Comparison of ENCODE assay signal across 23 mouse cellular contexts in the genomic region with DNA sequence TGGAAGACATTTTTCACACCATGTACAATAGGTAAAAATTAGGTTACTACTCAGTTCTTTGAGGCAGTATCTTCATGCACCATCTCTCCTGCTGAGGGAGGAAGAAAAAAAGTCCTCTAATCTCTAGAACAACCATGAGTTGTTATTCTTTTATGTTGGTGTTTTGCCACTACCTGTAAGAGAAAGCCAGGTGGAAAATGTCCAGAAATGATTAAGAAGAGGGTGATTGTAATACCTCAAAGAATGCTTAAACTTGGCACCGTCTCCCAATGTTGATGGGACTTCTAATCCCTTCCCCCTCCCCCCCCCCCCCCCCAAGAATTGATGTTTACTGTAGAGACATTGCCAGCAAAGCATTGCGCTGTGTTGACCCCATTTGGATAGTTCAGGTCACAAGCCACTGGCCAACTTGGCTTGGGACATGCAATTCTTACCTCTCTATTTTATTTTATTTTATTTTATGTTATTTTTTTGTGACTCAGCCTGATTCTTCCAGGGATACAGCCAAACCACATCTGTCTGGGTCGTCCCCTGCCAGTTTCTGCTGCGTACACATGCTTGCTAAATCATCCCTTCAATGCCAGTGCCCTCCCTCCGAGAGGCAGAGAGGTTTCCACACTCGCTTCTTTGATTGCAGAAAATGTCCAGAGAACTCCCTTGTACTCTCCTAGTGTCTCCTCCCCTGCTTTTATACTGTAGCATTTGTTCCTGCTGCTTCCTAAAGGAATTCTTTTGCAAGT. TPM values are rescaled to one million over a fixed set of nuclear protein-coding genes. Genes with fewer than 3 reads are reported as not detected.
A peak's percentile ranks its signal among the peaks of the same experiment; 100 is the strongest.
DNase-seq lines count a peak whose midpoint lies in the region; ATAC-seq and TF ChIP-seq lines count a peak whose summit lies in the region.
"Had no signal": no experiment of that assay in that cellular context is flagged by ENCODE, and none has a peak within 500 bp of the region (broad histone marks: within the 10 kb centered on the region; RNA-seq: fewer than 3 reads in every experiment).

No protein-coding gene starts in this region.

- TF ChIP-seq POLR2A in myocyte (IDR thresholded peaks at IDR 0.05; ENCODE audit: insufficient read length, low read depth), result no peak

- TF ChIP-seq CTCF in Patski (IDR thresholded peaks at IDR 0.05), result no peak

- H3K36me3 ChIP-seq in embryonic facial prominence, embryonic 14.5 days (ENCODE audit: control insufficient read depth, insufficient read depth, low read length), result no peaks in the 10 kb centered on the region
- no peaks in the 10 kb centered on the region for H3K36me3 ChIP-seq in myocyte (ENCODE audit: control insufficient read depth, insufficient read depth)
- H3K36me3 ChIP-seq: hindbrain, embryonic 12.5 days; midbrain, embryonic 13.5 days; neural tube, embryonic 13.5 days had no signal

- CTCF ChIA-PET in Patski (lab: Charles Lee), result no interaction called here

- no peak overlapping the region for H3ac ChIP-seq in myocyte (ENCODE audit: control insufficient read depth, insufficient read length)

- intact Hi-C loops in heart, postnatal 36 days (cut with DNase I), result no loop called here

- no peak overlapping the region for H3K4me2 ChIP-seq in embryonic facial prominence, embryonic 14.5 days (ENCODE audit: low read depth, low read length)
- H3K4me2 ChIP-seq in myocyte (ENCODE audit: low read depth), result peak overlapping the region; percentile 12
- H3K4me2 ChIP-seq: forebrain, embryonic 13.5 days; hindbrain, embryonic 12.5 days; liver, embryonic 11.5 days; midbrain, embryonic 13.5 days; neural tube, embryonic 13.5 days had no signal

- H3K79me2 ChIP-seq in myocyte (ENCODE audit: control insufficient read depth, insufficient read depth), result no peaks in the 10 kb centered on the region

- no peak overlapping the region for H3K4me3 ChIP-seq in embryonic facial prominence, embryonic 14.5 days (ENCODE audit: low read depth, low read length)
- no peak overlapping the region for H3K4me3 ChIP-seq in myocyte
- H3K4me3 ChIP-seq: forebrain, embryonic 13.5 days; hindbrain, embryonic 12.5 days; left cerebral cortex, adult 2 months; midbrain, embryonic 13.5 days; neural tube, embryonic 13.5 days had no signal

- POLR2A ChIA-PET in Patski (lab: Charles Lee), result no interaction called here

- no peaks in the 10 kb centered on the region for H3K9me3 ChIP-seq in embryonic facial prominence, embryonic 14.5 days (ENCODE audit: control insufficient read depth, low read length)
- H3K9me3 ChIP-seq: forebrain, embryonic 13.5 days; hindbrain, embryonic 12.5 days; midbrain, embryonic 13.5 days; neural tube, embryonic 13.5 days had no signal

- in situ Hi-C loops in Patski (cut with MboI; ENCODE audit: low pct_unique_long_range_greater_than_20kb), result no loop called here

- H3K27ac ChIP-seq in embryonic facial prominence, embryonic 14.5 days (replicated peaks; ENCODE audit: low read depth, low read length), result no peak overlapping the region
- H3K27ac ChIP-seq: forebrain, embryonic 13.5 days; hindbrain, embryonic 12.5 days; left cerebral cortex, adult 2 months; midbrain, embryonic 13.5 days; neural tube, embryonic 13.5 days had no signal

- DNase-seq in heart, adult 11 months, result peak; percentile 70
- DNase-seq in heart, postnatal 36 days, result no peak
- no peak for DNase-seq in Patski (ENCODE audit: low read depth, low spot score)
- DNase-seq in embryonic facial prominence, embryonic 14.5 days (ENCODE audit: low spot score), result peak; percentile 64
- DNase-seq in spleen, adult 12 weeks (ENCODE audit: low spot score), result no peak
- DNase-seq in right cerebral cortex, postnatal 4 days, result no peak
- DNase-seq: cerebellum, adult 18-20 months; gastrocnemius, postnatal 14 days; heart, postnatal 10 days; kidney, adult 9 months; kidney, postnatal 25 days; lung, adult 18-20 months; lung, postnatal 14 days; right cerebral cortex, postnatal 14 days; thymus, adult 2 months had no signal

- H3K9ac ChIP-seq in embryonic facial prominence, embryonic 14.5 days (ENCODE audit: low read depth, low read length), result no peak overlapping the region
- H3K9ac ChIP-seq: forebrain, embryonic 13.5 days; hindbrain, embryonic 12.5 days; midbrain, embryonic 13.5 days; neural tube, embryonic 13.5 days had no signal

- ATAC-seq in Patski, result peak; percentile 11
- peak; percentile 20; the same call in 1 of the 2 replicates for ATAC-seq in embryonic facial prominence, embryonic 14.5 days (ENCODE audit: low read depth)
- ATAC-seq: forebrain, embryonic 13.5 days; midbrain, embryonic 13.5 days had no signal

- H3K4me1 ChIP-seq in embryonic facial prominence, embryonic 14.5 days (ENCODE audit: control insufficient read depth, insufficient read depth, low read length), result peaks cover 2% of the 10 kb centered on the region; the same call in 1 of the 2 replicates

- WGBS in embryonic facial prominence, embryonic 14.5 days, result 57% methylated on average over 6 of the region's 6 CpGs

- H3K27me3 ChIP-seq in Patski (no peaks in the 10 kb centered on the region), myocyte (ENCODE audit: control insufficient read depth, insufficient read depth, insufficient read length) (no peaks in the 10 kb centered on the region)
- H3K27me3 ChIP-seq in embryonic facial prominence, embryonic 14.5 days (replicated peaks; ENCODE audit: control insufficient read depth, insufficient read depth, low read length), result no peaks in the 10 kb centered on the region
- H3K27me3 ChIP-seq: forebrain, embryonic 13.5 days; hindbrain, embryonic 12.5 days; midbrain, embryonic 13.5 days; neural tube, embryonic 13.5 days had no signal

TF ChIP-seq in myocyte, 11 proteins besides CTCF, POLR2A, EP300 and RAD21:
- TF ChIP-seq E2F4 (IDR thresholded peaks at IDR 0.05; ENCODE audit: insufficient read depth) (no peak), SRF (IDR thresholded peaks at IDR 0.05; ENCODE audit: control insufficient read depth, insufficient read length, low read depth) (no peak), USF1 (IDR thresholded peaks at IDR 0.05; ENCODE audit: low read depth) (no peak), TCF12 (IDR thresholded peaks at IDR 0.05; ENCODE audit: insufficient read depth, poor library complexity, severe bottlenecking) (no peak), TCF3 (IDR thresholded peaks at IDR 0.05; ENCODE audit: insufficient read length, low read depth) (no peak), REST (IDR thresholded peaks at IDR 0.05; ENCODE audit: insufficient read depth, insufficient read length) (no peak), MYOG (IDR thresholded peaks at IDR 0.05; ENCODE audit: control insufficient read depth in 1 of 3, insufficient read depth in 1 of 3, insufficient read length in 2 of 3, low read depth in 2 of 3) (no peak), POLR2AphosphoS2 (IDR thresholded peaks at IDR 0.05; ENCODE audit: insufficient read length, low read depth) (no peak), CEBPB (IDR thresholded peaks at IDR 0.05; ENCODE audit: insufficient read depth, poor library complexity, severe bottlenecking) (no peak), MAX (IDR thresholded peaks at IDR 0.05; ENCODE audit: low read depth) (no peak), MYOD1 (IDR thresholded peaks at IDR 0.05; ENCODE audit: control insufficient read depth in 1 of 3, insufficient read length in 2 of 3, low read depth in 2 of 3) (no peak)

RNA-seq across cellular contexts. Expression of gene Gm17509, which starts 9.7 kb away (rescaled TPM):
- total RNA-seq in heart, postnatal 36 days (2021), result not detected
- polyA plus RNA-seq in Patski (2021), result not detected
- polyA plus RNA-seq in embryonic facial prominence, embryonic 14.5 days (2014; fragmentation: Nextera tagmentation; extraction: Ambion mirVana), result 0.12 and 0.19 TPM in 2 replicates
- 0.02 TPM for polyA plus RNA-seq in myocyte (2012; fragmentation: generic; extraction: Trizol)
- total RNA-seq: gastrocnemius, postnatal 14 days; heart, postnatal 10 days had no signal
- polyA plus RNA-seq: intestine, embryonic 14.5 days; liver, embryonic 11.5 days had no signal

RNA-seq across cellular contexts. Expression of gene Emb, which starts 22.2 kb away (rescaled TPM):
- total RNA-seq in heart, postnatal 36 days (2021), result 10 to 100 TPM; 10.4 to 11.5 TPM
- 5.1 TPM for polyA plus RNA-seq in Patski (2021)
- 31.7 and 34.5 TPM in 2 replicates for polyA plus RNA-seq in embryonic facial prominence, embryonic 14.5 days (2014; fragmentation: Nextera tagmentation; extraction: Ambion mirVana)
- polyA plus RNA-seq in myocyte (2012; fragmentation: generic; extraction: Trizol), result 6.2 TPM

Comparison
In these comparisons a context has a peak if more than half of its experiments do, and no peak if none do; other contexts are left out.
1. DNase-seq: peak in heart, adult 11 months (single experiment) and embryonic facial prominence, embryonic 14.5 days (single experiment); none in heart, postnatal 36 days (0 of 2), Patski (single experiment), spleen, adult 12 weeks (single experiment) and right cerebral cortex, postnatal 4 days (single experiment).